Mouse (Mus musculus) thymus, postnatal 0 days (tissue): ENCODE results near the gene Aanat. TPM values are rescaled to one million over a fixed set of nuclear protein-coding genes. Genes with fewer than 3 reads are reported as not detected.
A peak's percentile ranks its signal among the peaks of the same experiment; 100 is the strongest.

ENCODE experiments used
- DNase-seq: peaks from one replicate; pipeline ENCODE4 v3.0.0-alpha.2; 2015; ENCODE audit warnings: low spot score
- polyA plus RNA-seq: library from polyadenylated mRNA; unstranded; fragments of >200 nt; fragmentation: Nextera tagmentation; extraction: Ambion mirVana; gene quantifications from 2 replicates; pipeline ENCODE4 v1.2.1, GENCODE M21; 2015

Gene Aanat
- polyA plus RNA-seq, 1 experiment from 2014 or later = not detected

DNA sequence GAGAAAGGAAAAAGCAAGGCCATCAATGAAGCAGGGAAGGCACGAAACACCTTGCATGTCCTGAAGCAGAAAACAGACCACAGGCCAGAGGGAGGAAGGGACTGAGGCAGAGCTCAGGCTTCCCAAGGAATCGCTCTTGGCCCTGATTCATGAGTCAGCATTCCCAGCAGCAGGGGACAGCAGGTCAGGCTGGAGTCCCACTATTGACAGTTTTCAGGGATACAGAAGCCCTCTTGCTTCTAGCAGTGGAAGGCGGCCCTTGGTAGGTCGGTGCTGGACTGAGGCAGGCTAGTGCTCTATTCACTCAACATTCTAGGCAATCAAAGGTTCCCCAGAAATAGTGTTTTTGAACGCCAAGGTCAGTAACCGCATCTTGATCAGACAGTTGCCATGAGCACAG lies 11.7 kb upstream of the Aanat start:
- DNase-seq = no peak

- DNase-seq = no peak
These were observed 11.2 kb upstream of the Aanat start for GRCm38 (mm10) chr11:116574982-116575381.

GRCm38 (mm10) chr11:116575396-116575795 lies 10.8 kb upstream of the Aanat start:
- DNase-seq = no peak

DNA sequence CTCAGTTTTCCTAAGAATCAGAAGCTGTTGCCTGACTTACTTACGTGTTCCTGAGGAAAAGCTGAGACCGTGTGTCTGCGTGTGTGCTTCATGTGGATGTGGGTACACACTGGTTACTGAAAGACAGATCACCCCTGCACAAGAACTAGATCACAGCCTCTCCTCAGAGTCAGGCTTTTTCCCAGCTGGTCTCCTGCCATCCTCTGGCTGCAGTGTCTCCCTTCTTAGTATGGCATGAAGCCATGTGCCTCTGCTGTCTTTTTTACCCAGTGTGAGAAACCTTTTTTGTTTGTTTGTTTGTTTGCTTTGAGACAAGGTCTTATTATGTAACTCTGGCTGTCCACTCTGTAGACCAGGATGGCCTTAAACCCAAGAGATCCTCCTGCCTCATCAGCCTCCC lies 7.0 kb upstream of the Aanat start:
- no peak for DNase-seq

GRCm38 (mm10) chr11:116580031-116580652 lies 6.1 kb upstream of the Aanat start:
- DNase-seq = no peak

- peak; percentile 43 for DNase-seq
These were observed 5.4 kb upstream of the Aanat start for GRCm38 (mm10) chr11:116580711-116581375.

GRCm38 (mm10) chr11:116581376-116581814 lies 4.8 kb upstream of the Aanat start, which contains the start of gene Ube2o:
Gene Ube2o, minus strand, starts transcription at chr11:116581447.
- peak; percentile 91 for DNase-seq

GRCm38 (mm10) chr11:116585682-116586081 lies 550 bp upstream of the Aanat start:
- no peak for DNase-seq

GRCm38 (mm10) chr11:116586801-116587631 lies 784 bp downstream of the Aanat start:
- DNase-seq = peak; percentile 77

DNA sequence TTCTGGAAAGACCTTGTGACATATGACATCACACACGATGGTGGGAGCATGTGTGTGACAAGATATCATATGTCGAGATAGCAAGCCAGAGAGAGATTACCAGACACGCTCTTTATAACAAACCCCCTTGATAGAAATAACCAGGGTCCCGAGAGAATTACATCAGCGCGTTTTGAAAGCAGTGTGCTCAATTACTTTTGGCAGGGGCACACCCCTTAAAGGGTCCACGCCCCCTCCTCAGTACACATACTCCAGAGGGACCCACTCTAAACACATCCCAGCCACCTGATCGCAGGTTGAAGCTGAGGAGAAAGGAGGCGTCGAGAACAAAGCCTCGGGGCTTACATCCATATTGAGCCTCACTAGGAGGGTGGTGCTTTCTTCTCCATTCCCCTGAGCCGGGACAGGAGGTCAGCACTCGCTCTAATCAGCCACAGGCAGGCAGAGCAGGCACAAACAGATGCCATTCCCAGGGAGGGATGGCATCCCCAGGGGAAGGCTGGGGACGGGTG lies 2.8 kb downstream of the Aanat start:
- DNase-seq = no peak

GRCm38 (mm10) chr11:116589574-116589973 lies 3.3 kb downstream of the Aanat start:
- DNase-seq = peak; percentile 60

GRCm38 (mm10) chr11:116591621-116592020 lies 5.4 kb downstream of the Aanat start:
- no peak for DNase-seq

DNA sequence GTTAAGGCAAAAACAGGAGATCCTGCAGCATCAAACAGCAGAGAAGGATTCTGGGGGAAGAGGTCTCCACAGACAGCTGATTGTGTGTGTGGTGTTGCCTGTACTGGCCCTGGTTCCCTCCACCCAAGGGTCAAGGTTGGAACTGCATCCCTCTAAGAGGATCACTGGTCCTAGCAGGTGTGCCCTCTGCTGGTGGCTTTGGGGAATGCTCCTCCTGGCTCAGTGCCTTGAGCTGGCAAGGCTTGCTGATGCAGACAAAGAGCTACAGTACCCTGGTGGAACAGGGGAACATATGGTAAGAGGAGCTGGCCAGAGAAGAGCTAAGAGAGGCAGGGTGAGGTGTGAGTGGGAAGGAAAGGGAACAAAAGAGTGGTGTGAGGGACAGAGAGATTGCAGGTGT lies 6.2 kb downstream of the Aanat start:
- peak; percentile 83 for DNase-seq

DNA sequence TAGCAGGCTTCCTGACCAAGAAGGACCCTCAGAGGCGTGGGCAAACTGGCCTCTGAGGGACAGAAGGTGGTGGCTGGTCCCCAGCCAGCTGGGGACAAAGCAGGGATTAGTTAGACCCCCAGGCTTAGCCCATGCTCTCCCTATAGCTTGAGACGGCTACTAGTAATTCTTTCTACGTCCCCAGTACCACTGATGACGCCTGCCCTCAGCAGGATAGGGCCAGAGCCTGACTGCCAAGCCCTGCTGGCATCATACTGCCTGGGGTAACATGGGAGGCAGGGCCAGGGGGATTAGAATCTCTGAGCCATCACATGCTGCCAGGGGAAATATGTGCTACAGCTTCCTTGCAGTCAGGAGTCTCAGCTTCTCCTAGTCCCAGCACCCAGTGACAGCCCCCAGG lies 7.1 kb downstream of the Aanat start:
- DNase-seq = no peak

- DNase-seq = no peak
These were observed 10.5 kb downstream of the Aanat start for GRCm38 (mm10) chr11:116596766-116597165.

GRCm38 (mm10) chr11:116598193-116598592 lies 12.0 kb downstream of the Aanat start:
- DNase-seq = no peak

- no peak for DNase-seq
These were observed 13.0 kb downstream of the Aanat start for GRCm38 (mm10) chr11:116599230-116599629.

GRCm38 (mm10) chr11:116601166-116601565 lies 14.9 kb downstream of the Aanat start:
- DNase-seq = no peak

GRCm38 (mm10) chr11:116602043-116602442 lies 15.8 kb downstream of the Aanat start:
- no peak for DNase-seq

GRCm38 (mm10) chr11:116603339-116603738 lies 17.1 kb downstream of the Aanat start:
- DNase-seq = no peak

- no peak for DNase-seq
These were observed 17.9 kb downstream of the Aanat start for GRCm38 (mm10) chr11:116604097-116604496.

- peak; percentile 45 for DNase-seq
These were observed 21.5 kb downstream of the Aanat start for GRCm38 (mm10) chr11:116607717-116608116.
